Mouse (Mus musculus) embryo, embryonic 10.5 days (tissue): ENCODE results near the gene Git1.

Experiments
- DNase-seq: peaks from one replicate; pipeline ENCODE4 v3.0.0-alpha.2; 2015; ENCODE audit warnings: low spot score

The Git1 gene

GRCm38 (mm10) chr11:77493512-77494343, at the start of gene Git1:
Gene Git1, plus strand, starts transcription at chr11:77493562.
- peak; percentile 44 for DNase-seq

- DNase-seq: no peak
These were observed 48.4 kb upstream of the Git1 start for GRCm38 (mm10) chr11:77444939-77445338.

- peak; percentile 69 for DNase-seq
These were observed 46.7 kb upstream of the Git1 start for GRCm38 (mm10) chr11:77446628-77447041.

- no peak for DNase-seq
These were observed 44.1 kb upstream of the Git1 start for GRCm38 (mm10) chr11:77449224-77449623.

- DNase-seq: no peak
These were observed 41.7 kb upstream of the Git1 start for GRCm38 (mm10) chr11:77451670-77452069.

- DNase-seq: no peak
These were observed 40.0 kb upstream of the Git1 start for GRCm38 (mm10) chr11:77453388-77453787.

- no peak for DNase-seq
These were observed 37.4 kb upstream of the Git1 start for GRCm38 (mm10) chr11:77455770-77456510.

- DNase-seq: no peak
These were observed 36.5 kb upstream of the Git1 start for GRCm38 (mm10) chr11:77456866-77457265.

GRCm38 (mm10) chr11:77461856-77462255, 31.5 kb upstream of the Git1 start:
- no peak for DNase-seq

- peak; percentile 80 for DNase-seq
These were observed 30.9 kb upstream of the Git1 start, which contains the start of gene Coro6 for GRCm38 (mm10) chr11:77462283-77463100. Gene Coro6, plus strand, starts transcription at chr11:77462411.

- no peak for DNase-seq
These were observed 30.3 kb upstream of the Git1 start for GRCm38 (mm10) chr11:77463101-77463445.

- no peak for DNase-seq
These were observed 29.6 kb upstream of the Git1 start for GRCm38 (mm10) chr11:77463786-77464185.

GRCm38 (mm10) chr11:77464684-77465083, 28.7 kb upstream of the Git1 start:
- DNase-seq: no peak

GRCm38 (mm10) chr11:77465111-77465510, 28.3 kb upstream of the Git1 start:
- DNase-seq: no peak

GRCm38 (mm10) chr11:77466544-77466943, 26.8 kb upstream of the Git1 start:
- no peak for DNase-seq

- peak; percentile 63 for DNase-seq
These were observed 26.2 kb upstream of the Git1 start for GRCm38 (mm10) chr11:77467157-77467556.

GRCm38 (mm10) chr11:77467784-77468183, 25.6 kb upstream of the Git1 start:
- DNase-seq: peak; percentile 73

GRCm38 (mm10) chr11:77468397-77468796, 25.0 kb upstream of the Git1 start:
- DNase-seq: no peak

- DNase-seq: no peak
These were observed 22.0 kb upstream of the Git1 start for GRCm38 (mm10) chr11:77471407-77471806.

- no peak for DNase-seq
These were observed 20.6 kb upstream of the Git1 start for GRCm38 (mm10) chr11:77472775-77473174.

- DNase-seq: no peak
These were observed 17.1 kb upstream of the Git1 start for GRCm38 (mm10) chr11:77476216-77476615.

- DNase-seq: no peak
These were observed 16.5 kb upstream of the Git1 start for GRCm38 (mm10) chr11:77476895-77477294.
